Mouse (Mus musculus) lung, adult 18-20 months (tissue): ENCODE measurements around the gene Cacng7.

ENCODE experiments used
- DNase-seq, 2 experiments: peaks; one replicate each; pipeline ENCODE4 v3.0.0; 2022; ENCODE audit warnings: mixed read lengths in 2 of 2

Gene Cacng7

GRCm38 (mm10) chr7:3348326-3348725, 15.6 kb downstream of the Cacng7 start:
- no peak for DNase-seq

DNA sequence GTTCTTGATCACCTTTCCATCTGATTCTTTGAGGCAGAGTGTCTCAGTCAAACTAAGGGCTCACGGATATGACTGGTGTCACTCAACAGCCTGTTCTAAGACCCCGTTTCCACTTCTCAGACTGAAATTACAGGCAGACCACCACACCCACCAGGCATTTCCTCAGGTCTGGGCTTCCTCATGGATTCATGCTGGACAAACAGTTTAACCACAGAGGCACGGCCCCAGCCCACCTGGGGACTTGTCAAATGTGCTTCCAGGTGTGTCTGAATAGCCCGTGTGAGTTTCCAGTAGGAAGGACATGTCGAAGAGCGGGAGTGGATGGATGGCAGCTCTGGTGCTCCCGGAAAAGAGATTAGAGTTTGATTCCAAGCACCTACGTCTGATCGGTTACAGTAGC, 17.0 kb downstream of the Cacng7 start:
- no peak for DNase-seq

GRCm38 (mm10) chr7:3351536-3351935, 18.8 kb downstream of the Cacng7 start:
- DNase-seq: no peak

GRCm38 (mm10) chr7:3354850-3355249, 22.1 kb downstream of the Cacng7 start:
- no peak for DNase-seq

DNA sequence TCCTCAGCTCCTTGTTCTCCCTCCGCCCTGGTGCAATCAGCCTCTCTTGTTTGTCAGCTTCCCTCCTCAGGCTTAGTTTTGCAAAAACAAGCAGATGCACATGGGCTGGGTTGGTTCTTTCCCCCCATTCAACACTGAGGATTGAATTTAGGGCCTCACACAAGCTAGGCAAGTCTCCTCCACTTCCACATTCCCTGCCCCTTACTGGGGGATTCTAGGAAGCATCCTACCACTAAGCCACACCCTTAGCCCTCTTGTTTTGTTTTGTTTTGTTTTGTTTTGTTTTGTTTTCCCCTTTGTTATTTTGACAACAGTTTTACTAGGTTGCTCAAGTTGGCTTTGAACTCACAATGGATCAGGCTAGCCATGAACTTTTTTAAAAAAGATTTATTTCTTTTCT, 27.9 kb downstream of the Cacng7 start:
- DNase-seq: no peak

DNA sequence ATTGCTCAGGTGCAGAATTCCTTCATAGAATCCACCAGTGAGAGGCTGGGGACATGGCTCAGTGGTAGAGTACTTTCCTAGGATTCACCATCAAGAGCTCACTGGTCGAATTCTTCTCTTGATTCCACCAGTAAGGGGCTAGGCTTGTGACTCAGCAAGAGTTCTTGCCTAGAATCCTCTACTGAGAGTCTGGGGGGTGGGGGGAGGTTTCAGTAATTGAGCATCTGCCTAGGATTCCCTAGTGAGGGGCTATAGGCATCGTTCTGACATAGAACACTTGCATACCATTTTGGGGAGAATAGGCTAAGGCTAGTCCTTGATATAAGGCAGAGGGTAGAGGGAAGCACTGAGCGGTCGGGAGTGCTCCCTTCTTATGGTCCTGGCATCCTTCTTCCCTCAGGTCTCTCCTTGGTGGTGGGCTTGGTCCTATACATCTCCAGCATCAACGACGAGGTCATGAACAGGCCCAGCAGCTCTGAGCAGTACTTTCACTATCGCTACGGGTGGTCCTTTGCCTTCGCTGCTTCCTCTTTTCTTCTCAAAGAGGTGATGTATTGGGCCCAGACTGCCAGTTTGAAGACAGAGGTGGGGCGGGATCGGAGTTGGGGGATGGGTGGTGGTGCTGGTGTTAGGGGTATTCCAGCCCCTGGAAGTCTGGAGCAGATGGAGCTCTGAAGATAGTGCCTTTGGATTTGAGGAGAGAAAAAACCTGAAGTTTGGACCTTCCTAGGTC, 33.0 kb downstream of the Cacng7 start:
- no peak for DNase-seq

DNA sequence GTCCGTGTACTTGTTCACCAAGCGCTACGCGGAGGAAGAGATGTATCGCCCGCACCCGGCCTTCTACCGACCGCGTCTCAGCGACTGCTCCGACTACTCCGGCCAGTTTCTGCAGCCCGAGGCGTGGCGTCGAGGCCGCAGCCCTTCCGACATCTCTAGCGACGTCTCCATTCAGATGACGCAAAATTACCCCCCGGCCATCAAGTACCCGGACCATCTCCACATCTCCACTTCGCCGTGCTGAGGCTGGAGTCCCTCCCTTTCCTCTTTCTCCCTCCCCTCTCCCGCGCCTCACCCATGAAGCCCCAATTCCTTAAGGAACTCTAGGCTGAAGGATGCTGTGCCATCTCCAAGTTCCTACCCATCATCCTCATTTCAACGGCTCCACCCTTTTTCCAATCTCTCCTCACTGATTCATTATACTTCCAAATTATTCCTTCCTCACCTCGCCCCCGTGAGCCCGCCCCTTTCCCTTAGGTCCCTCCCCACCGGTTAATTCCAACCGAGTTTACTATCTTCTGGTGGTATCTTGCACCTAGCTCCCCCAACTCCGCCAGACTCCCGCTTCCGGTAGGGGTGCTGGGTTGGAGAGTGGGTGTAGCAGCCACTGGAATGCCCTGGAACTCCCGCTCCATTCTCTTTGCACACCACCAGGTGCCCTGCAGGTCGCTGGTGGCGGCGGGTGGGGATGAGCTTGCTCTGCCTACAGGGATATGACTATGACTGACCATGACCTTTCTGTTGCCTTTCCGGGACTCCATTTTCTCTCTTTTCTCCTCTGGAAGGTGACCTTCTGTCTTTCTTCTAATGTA, 34.2 kb downstream of the Cacng7 start:
- peak in 1 of 2 experiments; percentile 1 for DNase-seq

DNA sequence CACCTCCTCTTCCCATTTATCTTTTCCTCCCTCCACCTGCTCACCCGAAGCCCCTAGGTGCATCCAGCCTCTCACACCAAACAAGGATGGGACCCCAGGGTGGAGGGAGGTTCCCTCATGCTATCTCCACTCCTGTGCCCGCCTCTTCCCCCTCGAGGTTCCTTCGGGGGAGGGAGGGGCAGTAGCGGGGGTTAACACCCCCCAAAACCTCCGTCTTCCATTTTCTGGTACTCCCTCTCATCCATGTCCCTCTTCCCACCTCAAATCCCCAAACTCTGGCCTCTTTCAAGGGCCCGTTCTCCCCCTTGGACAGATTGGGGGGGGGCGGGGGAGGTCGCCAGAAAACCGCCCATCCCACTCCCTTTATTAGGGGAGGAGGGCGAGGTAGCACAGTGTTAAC, 34.8 kb downstream of the Cacng7 start:
- DNase-seq: no peak

- DNase-seq: peak in 1 of 2 experiments; percentile 4
Measured at GRCm38 (mm10) chr7:3368311-3368710, 35.6 kb downstream of the Cacng7 start.

DNA sequence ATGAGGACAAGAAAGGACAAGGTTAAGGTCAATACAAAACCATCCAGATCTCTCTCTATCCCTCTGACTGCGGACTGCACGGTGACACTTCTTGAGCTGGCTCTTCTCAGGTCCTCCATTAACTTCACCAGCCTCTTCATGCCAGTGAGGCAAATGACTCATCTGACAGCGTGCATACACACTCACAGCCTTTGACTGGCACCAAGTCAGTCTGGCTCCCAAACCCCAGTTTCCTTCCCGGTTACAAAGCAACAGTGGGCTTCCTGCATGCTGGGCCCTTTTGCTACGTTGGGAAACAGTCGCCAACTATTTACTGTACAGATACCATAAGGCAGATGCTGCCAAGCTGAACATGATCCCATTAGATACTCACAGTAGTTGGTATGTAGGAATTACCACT, 36.4 kb downstream of the Cacng7 start:
- no peak for DNase-seq

GRCm38 (mm10) chr7:3370407-3370806, 37.7 kb downstream of the Cacng7 start:
- DNase-seq: no peak

- no peak for DNase-seq
Measured at GRCm38 (mm10) chr7:3372376-3372775, 39.6 kb downstream of the Cacng7 start.

DNA sequence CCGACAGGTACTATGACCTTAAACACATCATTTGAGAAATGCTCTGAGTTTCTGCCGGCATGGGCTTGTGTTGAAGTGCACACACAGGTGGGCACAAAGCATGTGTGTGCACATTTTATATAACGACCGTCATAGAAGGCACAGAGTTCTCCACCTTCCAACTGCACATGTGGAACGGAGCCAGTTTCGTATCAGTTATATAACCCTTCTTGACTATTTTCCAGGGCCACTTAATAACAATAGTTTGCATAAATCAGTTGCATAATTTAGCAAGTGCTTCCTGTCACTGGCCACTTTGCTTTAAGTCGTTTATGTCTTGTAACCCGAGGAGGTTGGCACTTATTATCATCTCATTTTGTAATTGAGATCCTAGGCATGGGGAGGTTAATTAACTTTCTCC, 41.0 kb downstream of the Cacng7 start:
- peak in 1 of 2 experiments; percentile 55 for DNase-seq

- peak; percentile 55 to 63 for DNase-seq
Measured at GRCm38 (mm10) chr7:3376831-3377230, 44.1 kb downstream of the Cacng7 start.

DNA sequence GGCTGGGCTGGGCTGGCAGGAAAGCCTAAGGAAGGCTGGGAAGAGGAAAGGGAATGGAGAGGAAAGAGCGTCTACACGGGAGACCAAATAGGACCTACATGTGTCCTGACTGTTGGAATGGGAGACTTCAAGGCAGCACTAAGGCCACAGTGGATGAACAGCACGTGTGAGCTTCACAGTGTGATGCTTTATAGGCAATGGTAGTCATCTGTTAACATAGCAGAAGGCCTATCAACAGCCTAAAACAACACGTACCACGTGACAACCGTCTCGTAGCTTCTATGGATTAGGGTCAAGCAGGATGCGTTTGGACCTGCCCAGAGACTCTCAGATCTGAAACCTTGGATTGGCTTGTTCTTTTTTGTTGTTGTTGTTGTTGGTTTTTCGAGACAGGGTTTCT, 49.4 kb downstream of the Cacng7 start:
- no peak for DNase-seq

DNA sequence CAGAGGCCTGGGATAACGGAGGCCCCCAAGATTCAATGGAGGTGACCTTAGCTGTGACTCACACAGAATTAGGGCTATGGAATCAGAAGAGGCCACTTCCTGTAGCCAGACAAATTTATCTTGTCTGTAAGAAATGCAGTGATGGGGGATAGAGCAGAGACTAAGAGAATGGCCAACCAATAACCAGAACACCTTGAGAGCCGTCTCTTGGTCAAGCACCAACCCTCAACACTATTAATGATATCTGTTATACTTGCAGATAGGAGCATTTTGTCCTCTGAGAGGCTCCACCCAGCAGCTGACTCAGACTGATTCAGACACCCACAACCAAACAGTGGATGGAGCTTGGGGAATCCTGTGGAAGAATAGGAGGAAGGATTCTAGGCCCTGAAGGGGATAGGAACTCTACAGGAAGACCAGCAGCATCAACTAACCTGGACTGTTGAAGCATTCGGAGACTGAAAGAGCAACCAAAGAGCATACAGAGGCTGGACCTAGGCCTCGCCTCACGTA, 52.1 kb downstream of the Cacng7 start:
- no peak for DNase-seq

DNA sequence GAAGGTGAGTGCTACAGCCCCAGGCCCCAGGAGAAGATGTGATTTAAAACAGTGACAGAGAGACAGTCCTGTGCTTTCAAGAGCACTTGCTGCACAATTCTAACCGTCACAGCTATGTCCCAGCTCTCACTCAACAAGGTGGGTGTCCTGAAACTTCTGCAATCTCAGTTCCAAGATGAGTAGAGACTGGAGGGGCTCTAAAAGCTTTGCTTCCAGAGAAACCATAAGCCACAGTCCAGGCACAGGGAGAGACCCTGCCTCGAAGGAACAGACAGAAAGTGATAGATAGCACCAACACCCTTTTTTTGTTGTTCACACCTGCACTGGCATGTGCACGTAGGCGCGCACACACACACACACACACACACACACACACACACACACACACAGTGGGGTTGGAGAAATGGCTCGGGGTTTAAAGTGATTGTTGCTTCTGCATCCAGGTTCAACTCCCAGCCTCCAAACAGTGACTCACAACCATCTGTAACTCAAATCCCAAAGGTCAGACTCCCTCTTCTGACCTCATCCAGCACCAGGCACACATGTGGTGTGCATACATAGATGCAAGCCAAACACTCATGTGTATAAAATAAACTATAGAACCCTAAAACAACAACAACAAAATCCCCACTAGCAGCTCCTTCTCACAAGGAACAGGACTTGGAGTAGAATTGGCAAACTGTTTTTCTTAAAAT, 53.4 kb downstream of the Cacng7 start:
- no peak for DNase-seq

DNA sequence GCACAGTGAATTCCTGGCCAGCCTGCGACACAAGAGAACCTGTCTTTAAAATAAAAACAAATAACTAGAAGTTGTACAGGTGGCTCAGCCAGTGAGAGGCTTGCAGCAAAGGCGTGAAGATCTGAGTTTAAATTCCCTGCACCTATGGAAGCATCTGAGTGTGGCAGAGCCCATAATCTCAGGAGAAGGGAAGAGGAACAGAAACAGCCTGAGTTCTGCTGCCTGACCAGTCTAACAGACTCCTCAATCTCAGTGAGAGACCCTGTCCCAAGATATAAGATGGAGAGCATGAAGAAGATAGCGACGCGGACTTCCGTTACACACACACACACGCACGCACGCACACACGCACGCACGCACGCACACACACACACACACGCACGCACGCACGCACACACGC, 55.0 kb downstream of the Cacng7 start:
- no peak for DNase-seq

GRCm38 (mm10) chr7:3388885-3389284, 56.1 kb downstream of the Cacng7 start:
- DNase-seq: no peak

DNA sequence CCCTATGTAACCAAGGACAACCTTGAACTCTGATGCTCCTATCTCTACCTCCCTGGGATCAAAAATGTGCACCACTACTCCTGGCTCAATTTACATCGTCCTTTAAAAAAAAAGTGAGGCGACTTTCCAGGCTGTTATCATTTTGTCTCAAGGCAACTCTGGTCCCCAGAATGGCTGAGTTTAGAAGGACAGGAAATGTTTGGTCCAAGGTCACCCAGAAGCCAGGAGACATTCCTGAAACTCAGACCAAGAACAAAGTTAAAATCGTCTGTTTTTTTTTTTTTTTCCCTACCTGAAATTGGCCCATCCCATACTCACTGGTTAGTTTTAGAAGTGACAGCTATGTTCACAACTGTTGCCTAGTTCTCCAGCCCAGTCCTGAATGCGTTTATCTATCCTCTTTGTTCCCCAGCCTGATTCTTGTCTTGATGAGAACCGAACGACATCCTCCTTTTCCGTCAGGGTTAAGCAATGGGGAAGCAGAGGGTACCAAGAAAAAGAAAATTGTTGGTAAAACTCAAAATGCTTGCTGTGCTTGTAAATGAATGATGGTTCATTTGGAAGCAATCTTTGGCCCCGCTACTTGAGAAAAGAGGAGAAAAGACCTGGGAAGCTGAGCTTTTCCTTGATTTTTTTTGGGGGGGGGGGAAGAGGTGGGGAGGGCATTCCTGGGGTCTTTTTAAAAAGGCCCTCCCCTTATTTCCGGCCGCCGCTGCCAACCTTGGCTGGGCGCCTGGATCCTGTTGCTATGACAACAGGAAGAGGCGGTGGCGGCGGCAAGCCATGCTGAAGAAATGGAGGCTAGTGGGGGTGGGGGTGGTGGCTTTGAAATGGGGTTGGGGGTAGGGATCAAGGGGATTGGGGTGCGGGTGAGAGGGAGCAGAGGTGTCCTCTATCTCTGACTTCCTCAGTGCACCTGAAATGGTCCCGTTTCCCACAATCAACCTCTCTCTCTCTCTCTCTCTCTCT, 57.0 kb downstream of the Cacng7 start:
- DNase-seq: peak in 1 of 2 experiments; percentile 8

- no peak for DNase-seq
Measured at GRCm38 (mm10) chr7:3390413-3391080, 57.8 kb downstream of the Cacng7 start, which contains the start of gene Cacng8. Cacng8 (plus strand) TSS chr7:3390683.

- DNase-seq: no peak
Measured at GRCm38 (mm10) chr7:3391081-3391451, 58.3 kb downstream of the Cacng7 start.
